Mouse (Mus musculus) thymus, adult 2 months (tissue): Measurements from ENCODE around the gene Elfn1.

Source experiments
- CTCF ChIP-seq: fragments of 200-500 bp; IDR thresholded peaks from 2 replicates; pipeline ENCODE4 v1.5.1; 2012; ENCODE audit warnings: mild to moderate bottlenecking, control low read depth, low read length, moderate library complexity, borderline replicate concordance; ENCODE audit not compliant: control insufficient read depth, poor library complexity, insufficient read depth; ENCODE audit errors: extremely low read depth
- POLR2A ChIP-seq: fragments of 200-500 bp; IDR thresholded peaks from 2 replicates; pipeline ENCODE4 v1.6.1; 2012; ENCODE audit warnings: mild to moderate bottlenecking, low read length, control low read depth, moderate library complexity; ENCODE audit not compliant: control insufficient read depth, poor library complexity, insufficient read depth; ENCODE audit errors: extremely low read depth

GRCm38 (mm10) chr5:139979371-139979770, 71.6 kb downstream of the Elfn1 start:
- no peak for TF ChIP-seq CTCF
- no peak for TF ChIP-seq POLR2A
